Mouse (Mus musculus): Measurements from ENCODE around the gene Pigk. TPM values are rescaled to one million over a fixed set of nuclear protein-coding genes. Genes with fewer than 3 reads are reported as not detected.

The Pigk gene
- total and polyA plus RNA-seq, 3 experiments, result 4.1 to 39.2 (median 34.2) TPM

DNA sequence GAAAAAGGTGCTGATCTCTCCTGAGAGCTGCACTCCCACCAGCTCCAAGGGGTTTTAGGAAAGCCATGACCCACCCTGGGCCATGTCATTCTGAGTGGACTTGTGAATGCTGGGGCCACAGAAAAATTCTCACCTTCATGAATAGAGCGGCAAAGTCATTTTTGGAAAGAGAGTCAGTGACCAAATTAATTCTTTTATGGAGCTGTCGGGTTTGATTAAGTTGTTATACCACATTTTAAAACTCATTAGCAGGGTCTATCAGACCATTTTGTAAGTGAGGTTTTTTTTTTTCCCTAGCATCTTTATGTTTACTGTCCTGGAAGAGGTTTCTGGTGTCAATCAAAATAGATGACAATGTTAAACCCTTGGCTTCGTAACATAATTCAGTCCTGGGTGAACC is 169.7 kb downstream of the Pigk start:
- ATAC-seq (ENCODE audit: extremely low read depth, insufficient number of reproducible peaks, low FRiP score, poor library complexity, severe bottlenecking) (no peak), DNase-seq (ENCODE audit: low spot score) (no peak)
- H3K4me3 ChIP-seq (ENCODE audit: low read depth, low read length), result no peak overlapping the region
- TF ChIP-seq GATA2 (IDR thresholded peaks at IDR 0.05; ENCODE audit: borderline replicate concordance, low read depth, low read length) (no peak), TAL1 (conservative IDR thresholded peaks at IDR 0.05; ENCODE audit: low read depth, low read length) (no peak), POLR2AphosphoS5 (IDR thresholded peaks at IDR 0.05; ENCODE audit: insufficient replicate concordance, low read depth, low read length) (no peak), CTCF (IDR thresholded peaks at IDR 0.05; ENCODE audit: low read depth, low read length) (no peak), GATA1 (IDR thresholded peaks at IDR 0.05; ENCODE audit: borderline replicate concordance, low read length) (no peak)
- H3K36me3 ChIP-seq (replicated peaks), result no peaks in the 10 kb centered on the region
- no peaks in the 10 kb centered on the region for H3K4me1 ChIP-seq (ENCODE audit: insufficient read depth, low read depth, low read length)
- no peaks in the 10 kb centered on the region for H3K9me3 ChIP-seq (replicated peaks)
- H3K27me3 ChIP-seq (ENCODE audit: insufficient read depth, low read length), result no peaks in the 10 kb centered on the region

GRCm38 (mm10) chr3:152886749-152887148 is 172.8 kb downstream of the Pigk start:
- Histone ChIP-seq H3K36me3 (replicated peaks) (no peaks in the 10 kb centered on the region), H3K27me3 (ENCODE audit: insufficient read depth, low read length) (no peaks in the 10 kb centered on the region), H3K4me1 (ENCODE audit: insufficient read depth, low read depth, low read length) (no peaks in the 10 kb centered on the region), H3K9me3 (replicated peaks) (no peaks in the 10 kb centered on the region), H3K4me3 (ENCODE audit: low read depth, low read length) (no peak overlapping the region)
- no peak for ATAC-seq (ENCODE audit: extremely low read depth, insufficient number of reproducible peaks, low FRiP score, poor library complexity, severe bottlenecking)
- no peak for TF ChIP-seq CTCF (IDR thresholded peaks at IDR 0.05; ENCODE audit: low read depth, low read length)
- TF ChIP-seq GATA2 (IDR thresholded peaks at IDR 0.05; ENCODE audit: borderline replicate concordance, low read depth, low read length), result no peak
- no peak for TF ChIP-seq GATA1 (IDR thresholded peaks at IDR 0.05; ENCODE audit: borderline replicate concordance, low read length)
- no peak for TF ChIP-seq POLR2AphosphoS5 (IDR thresholded peaks at IDR 0.05; ENCODE audit: insufficient replicate concordance, low read depth, low read length)
- TF ChIP-seq TAL1 (conservative IDR thresholded peaks at IDR 0.05; ENCODE audit: low read depth, low read length), result no peak
- DNase-seq (ENCODE audit: low spot score), result no peak

DNA sequence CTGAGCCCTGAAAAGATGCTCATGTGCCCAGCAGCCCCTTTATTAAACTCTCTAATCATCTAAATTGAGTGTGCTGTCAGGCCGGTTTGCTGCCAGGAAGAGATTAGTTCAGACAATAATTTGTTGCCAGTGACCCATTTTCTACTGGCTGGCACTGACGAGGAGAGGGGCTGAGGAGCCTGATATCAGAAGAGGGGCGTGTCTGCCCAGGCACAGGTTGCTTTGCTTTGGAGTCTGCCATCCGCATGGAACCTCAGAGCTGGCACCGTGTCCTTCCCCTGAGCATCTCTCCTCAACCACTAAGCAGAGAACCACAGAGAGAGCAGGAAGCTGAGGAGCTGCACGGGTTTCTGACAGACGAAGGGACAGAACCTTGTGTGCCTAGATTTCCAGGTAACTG is 174.2 kb downstream of the Pigk start:
- no peak for DNase-seq (ENCODE audit: low spot score)
- Histone ChIP-seq H3K36me3 (replicated peaks) (no peaks in the 10 kb centered on the region), H3K4me3 (ENCODE audit: low read depth, low read length) (no peak overlapping the region), H3K9me3 (replicated peaks) (no peaks in the 10 kb centered on the region), H3K4me1 (ENCODE audit: insufficient read depth, low read depth, low read length) (no peaks in the 10 kb centered on the region), H3K27me3 (ENCODE audit: insufficient read depth, low read length) (no peaks in the 10 kb centered on the region)
- TF ChIP-seq TAL1 (conservative IDR thresholded peaks at IDR 0.05; ENCODE audit: low read depth, low read length), result no peak
- TF ChIP-seq POLR2AphosphoS5 (IDR thresholded peaks at IDR 0.05; ENCODE audit: insufficient replicate concordance, low read depth, low read length), result no peak
- no peak for TF ChIP-seq GATA1 (IDR thresholded peaks at IDR 0.05; ENCODE audit: borderline replicate concordance, low read length)
- TF ChIP-seq CTCF (IDR thresholded peaks at IDR 0.05; ENCODE audit: low read depth, low read length), result no peak
- TF ChIP-seq GATA2 (IDR thresholded peaks at IDR 0.05; ENCODE audit: borderline replicate concordance, low read depth, low read length), result no peak
- ATAC-seq (ENCODE audit: extremely low read depth, insufficient number of reproducible peaks, low FRiP score, poor library complexity, severe bottlenecking), result no peak

DNA sequence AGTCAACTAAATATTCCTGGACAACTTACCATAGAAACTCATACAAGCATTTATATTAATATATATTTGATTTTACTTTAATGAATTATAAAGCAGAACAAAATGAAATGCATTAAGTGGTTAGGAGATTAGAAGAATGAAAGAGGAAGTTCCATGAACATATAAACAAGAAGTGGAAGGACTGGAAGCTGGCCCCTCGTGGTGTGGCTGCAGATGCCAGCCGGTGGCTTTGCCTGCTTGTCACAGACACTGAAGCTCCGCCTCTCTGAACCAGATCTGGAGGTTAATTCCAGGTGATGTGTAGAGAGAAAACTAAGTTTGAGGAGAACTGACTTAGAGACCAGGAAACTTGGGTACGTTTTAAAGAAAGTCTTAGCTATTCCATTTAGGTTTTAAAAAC is 181.0 kb downstream of the Pigk start:
- Histone ChIP-seq H3K27me3 (ENCODE audit: insufficient read depth, low read length) (no peaks in the 10 kb centered on the region), H3K4me3 (ENCODE audit: low read depth, low read length) (no peak overlapping the region), H3K4me1 (ENCODE audit: insufficient read depth, low read depth, low read length) (no peaks in the 10 kb centered on the region), H3K9me3 (replicated peaks) (no peaks in the 10 kb centered on the region), H3K36me3 (replicated peaks) (no peaks in the 10 kb centered on the region)
- no peak for ATAC-seq (ENCODE audit: extremely low read depth, insufficient number of reproducible peaks, low FRiP score, poor library complexity, severe bottlenecking)
- no peak for DNase-seq (ENCODE audit: low spot score)
- no peak for TF ChIP-seq TAL1 (conservative IDR thresholded peaks at IDR 0.05; ENCODE audit: low read depth, low read length)
- no peak for TF ChIP-seq GATA2 (IDR thresholded peaks at IDR 0.05; ENCODE audit: borderline replicate concordance, low read depth, low read length)
- TF ChIP-seq GATA1 (IDR thresholded peaks at IDR 0.05; ENCODE audit: borderline replicate concordance, low read length), result no peak
- TF ChIP-seq POLR2AphosphoS5 (IDR thresholded peaks at IDR 0.05; ENCODE audit: insufficient replicate concordance, low read depth, low read length), result no peak
- TF ChIP-seq CTCF (IDR thresholded peaks at IDR 0.05; ENCODE audit: low read depth, low read length), result no peak

- H3K27me3 ChIP-seq (ENCODE audit: insufficient read depth, low read length), result no peaks in the 10 kb centered on the region
- DNase-seq (ENCODE audit: low spot score), result no peak
- H3K9me3 ChIP-seq (replicated peaks), result no peaks in the 10 kb centered on the region
- no peaks in the 10 kb centered on the region for H3K4me1 ChIP-seq (ENCODE audit: insufficient read depth, low read depth, low read length)
- no peak for ATAC-seq (ENCODE audit: extremely low read depth, insufficient number of reproducible peaks, low FRiP score, poor library complexity, severe bottlenecking)
- TF ChIP-seq POLR2AphosphoS5 (IDR thresholded peaks at IDR 0.05; ENCODE audit: insufficient replicate concordance, low read depth, low read length) (no peak), CTCF (IDR thresholded peaks at IDR 0.05; ENCODE audit: low read depth, low read length) (no peak), TAL1 (conservative IDR thresholded peaks at IDR 0.05; ENCODE audit: low read depth, low read length) (no peak), GATA1 (IDR thresholded peaks at IDR 0.05; ENCODE audit: borderline replicate concordance, low read length) (no peak), GATA2 (IDR thresholded peaks at IDR 0.05; ENCODE audit: borderline replicate concordance, low read depth, low read length) (no peak)
- H3K4me3 ChIP-seq (ENCODE audit: low read depth, low read length), result no peak overlapping the region
- H3K36me3 ChIP-seq (replicated peaks), result no peaks in the 10 kb centered on the region
These were observed 182.2 kb downstream of the Pigk start for GRCm38 (mm10) chr3:152896111-152896510.

DNA sequence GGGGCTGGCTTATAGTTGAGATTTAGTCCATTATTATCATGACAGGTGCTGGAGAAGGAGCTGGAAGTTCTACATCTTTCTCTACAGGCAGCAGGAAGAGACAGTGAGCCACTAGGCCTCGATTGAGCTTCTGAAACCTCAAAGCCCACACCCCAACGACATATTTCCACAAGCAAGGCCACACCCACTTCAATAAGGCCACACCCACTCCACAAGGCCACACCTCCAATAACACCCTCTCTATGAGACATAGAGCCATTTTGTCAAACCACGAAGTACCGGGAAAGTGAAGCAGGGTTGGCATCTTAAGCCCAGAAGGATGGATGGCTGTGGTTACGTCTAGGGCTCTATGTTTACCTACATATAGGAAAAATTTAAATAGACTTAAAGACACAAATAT is 183.3 kb downstream of the Pigk start:
- H3K4me3 ChIP-seq (ENCODE audit: low read depth, low read length), result no peak overlapping the region
- DNase-seq (ENCODE audit: low spot score), result no peak
- H3K36me3 ChIP-seq (replicated peaks), result no peaks in the 10 kb centered on the region
- no peak for ATAC-seq (ENCODE audit: extremely low read depth, insufficient number of reproducible peaks, low FRiP score, poor library complexity, severe bottlenecking)
- H3K27me3 ChIP-seq (ENCODE audit: insufficient read depth, low read length), result no peaks in the 10 kb centered on the region
- no peak for TF ChIP-seq CTCF (IDR thresholded peaks at IDR 0.05; ENCODE audit: low read depth, low read length)
- TF ChIP-seq GATA2 (IDR thresholded peaks at IDR 0.05; ENCODE audit: borderline replicate concordance, low read depth, low read length), result no peak
- no peak for TF ChIP-seq GATA1 (IDR thresholded peaks at IDR 0.05; ENCODE audit: borderline replicate concordance, low read length)
- no peak for TF ChIP-seq TAL1 (conservative IDR thresholded peaks at IDR 0.05; ENCODE audit: low read depth, low read length)
- TF ChIP-seq POLR2AphosphoS5 (IDR thresholded peaks at IDR 0.05; ENCODE audit: insufficient replicate concordance, low read depth, low read length), result no peak
- no peaks in the 10 kb centered on the region for H3K4me1 ChIP-seq (ENCODE audit: insufficient read depth, low read depth, low read length)
- H3K9me3 ChIP-seq (replicated peaks), result no peaks in the 10 kb centered on the region

All from G1E (cell line).